Mouse (Mus musculus): ENCODE data around the gene 5031439G07Rik.
"Not testable (repeated sequence)": the region's sequence is repeated elsewhere in the genome, so short reads cannot be mapped to it uniquely, and the experiment has no call there.

Gene 5031439G07Rik

DNA sequence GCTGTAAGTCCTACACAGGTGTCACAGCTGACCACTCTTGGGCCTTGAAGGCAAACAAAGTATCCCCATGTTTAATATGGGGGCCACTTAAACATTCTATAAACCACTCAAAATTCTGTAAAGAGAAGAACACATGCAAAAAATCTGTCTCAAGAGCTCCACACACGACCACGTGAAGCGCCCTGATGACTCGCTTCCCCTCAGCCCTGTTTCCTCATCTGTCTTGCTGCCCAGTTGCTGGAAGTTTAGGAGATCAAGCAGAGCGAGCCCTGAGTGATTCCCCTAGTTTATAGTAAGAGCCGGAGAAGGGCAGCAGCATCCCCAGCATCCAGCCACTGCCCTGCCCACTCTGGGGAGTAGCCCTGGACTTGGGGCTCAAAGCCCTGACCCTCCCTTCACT lies 28.5 kb downstream of the 5031439G07Rik start:
- intact Hi-C loops (cut with DNase I) = no loop called here

DNA sequence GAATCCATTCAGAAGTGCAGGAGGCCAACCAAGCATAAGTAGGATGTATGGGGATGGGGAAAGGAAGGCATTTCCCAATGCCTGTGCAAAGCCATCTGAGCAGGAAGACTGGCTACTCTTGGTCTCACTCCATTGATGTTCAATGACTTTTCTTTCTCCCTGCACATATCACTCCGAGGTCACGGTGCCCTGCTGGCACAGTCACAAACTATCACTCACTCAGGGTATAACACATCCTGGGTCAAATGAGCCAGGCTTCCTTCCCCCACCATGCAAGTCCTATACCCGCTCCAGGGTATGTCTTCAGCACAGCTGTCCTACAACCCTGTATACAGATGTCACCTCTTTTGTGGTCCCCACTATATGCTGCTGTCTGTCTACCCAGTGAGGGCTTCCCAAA lies 30.0 kb downstream of the 5031439G07Rik start:
- intact Hi-C loops (cut with DNase I) = no loop called here

DNA sequence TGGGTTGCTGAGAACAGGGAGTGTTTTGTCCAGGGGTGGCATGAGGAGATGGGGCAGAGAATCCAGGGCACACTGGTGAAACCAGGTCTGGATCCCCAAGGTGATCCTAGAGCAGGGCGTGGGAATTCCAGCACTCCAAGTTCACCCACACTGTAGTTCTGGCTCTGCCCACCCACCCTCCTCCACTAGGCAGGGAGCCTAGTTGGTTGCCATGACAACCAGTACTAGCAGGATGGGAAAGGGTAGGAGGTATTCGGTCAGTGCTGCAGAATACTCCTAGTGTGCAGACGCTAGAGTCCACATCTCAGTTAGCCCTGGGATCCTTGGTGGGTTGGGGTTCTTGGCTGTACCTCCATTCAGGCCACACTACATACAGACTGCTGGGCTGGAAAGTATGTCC lies 30.5 kb downstream of the 5031439G07Rik start:
- intact Hi-C loops (cut with DNase I) = no loop called here

DNA sequence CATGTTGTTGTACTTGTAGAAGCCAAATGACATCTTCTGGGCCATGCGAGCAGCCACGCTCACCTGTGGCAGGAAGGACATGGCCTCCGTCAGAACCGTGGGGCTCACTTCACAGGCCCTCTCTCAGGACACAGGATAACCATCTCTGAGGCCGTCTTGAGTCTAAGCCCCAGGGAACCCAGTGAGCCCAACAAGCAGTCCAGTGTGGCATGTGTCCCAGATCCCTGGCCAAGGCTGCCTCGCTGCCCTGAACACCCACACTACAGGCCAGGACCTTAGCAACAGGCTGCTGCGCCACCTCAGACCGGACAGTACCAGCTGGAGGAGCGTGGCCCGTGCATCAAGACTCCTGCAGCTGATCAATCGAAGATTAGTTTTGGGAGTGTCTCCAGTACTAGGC lies 35.1 kb downstream of the 5031439G07Rik start:
- intact Hi-C loops (cut with DNase I) = no loop called here

DNA sequence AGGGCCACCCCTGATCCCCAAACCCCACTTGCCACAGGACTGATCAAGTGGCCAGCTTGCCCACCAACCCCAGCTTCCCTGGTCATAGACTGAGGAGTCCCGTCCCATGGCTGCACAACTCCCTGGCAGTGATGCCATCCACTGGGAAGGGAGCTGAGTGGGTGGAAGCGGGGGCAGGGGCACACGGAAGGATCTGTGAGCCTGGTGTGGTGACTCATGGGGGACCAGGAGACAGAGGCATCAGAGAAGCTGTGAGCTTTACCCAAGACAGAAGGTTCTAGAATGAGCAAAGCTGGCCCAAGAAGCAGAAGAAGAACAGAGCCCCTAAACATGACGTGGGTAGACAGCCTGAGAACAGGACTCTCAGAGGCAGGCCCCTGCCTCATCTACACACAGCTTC lies 38.3 kb downstream of the 5031439G07Rik start:
- intact Hi-C loops (cut with DNase I) = no loop called here

DNA sequence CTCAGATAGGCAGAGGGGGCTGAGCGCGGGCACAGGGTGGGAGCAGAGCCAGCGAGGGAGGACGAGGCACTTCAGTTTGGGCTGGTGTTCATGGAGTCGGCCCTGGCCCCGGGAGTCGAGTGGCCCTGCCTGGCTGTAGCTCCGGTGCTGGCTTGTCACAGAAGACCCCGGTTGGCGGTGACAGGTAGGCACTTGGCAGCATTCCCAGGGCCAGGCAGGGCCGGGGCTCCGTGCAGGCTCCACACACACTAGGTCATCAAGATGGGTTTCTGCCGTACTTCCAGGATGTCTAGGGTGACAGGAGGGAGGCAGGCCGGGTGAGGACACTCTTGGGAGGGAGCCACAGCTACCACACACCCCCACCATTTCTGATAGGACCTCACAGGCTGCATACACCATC lies 39.4 kb downstream of the 5031439G07Rik start:
- intact Hi-C loops (cut with DNase I) = no loop called here

DNA sequence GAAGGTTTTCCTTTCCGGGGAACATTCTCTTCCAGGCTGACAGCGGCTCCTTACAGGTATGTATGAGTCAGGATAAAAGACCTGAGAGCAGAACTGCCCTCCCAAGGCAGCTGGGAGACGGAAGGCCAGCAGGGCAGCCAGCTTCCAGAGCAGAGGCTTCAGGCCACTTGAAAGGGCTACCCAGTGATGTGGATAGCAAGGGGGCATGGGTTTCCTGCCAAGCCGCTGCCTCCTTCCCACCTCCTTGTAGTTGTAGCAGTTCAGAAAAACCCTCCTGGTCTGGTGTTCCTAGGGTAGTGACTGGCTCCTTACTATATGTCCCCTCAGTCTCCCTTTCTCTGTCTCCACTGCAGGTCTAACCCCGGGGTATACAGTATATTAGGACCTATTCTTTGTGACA lies 44.0 kb downstream of the 5031439G07Rik start:
- intact Hi-C loops (cut with DNase I) = no loop called here

DNA sequence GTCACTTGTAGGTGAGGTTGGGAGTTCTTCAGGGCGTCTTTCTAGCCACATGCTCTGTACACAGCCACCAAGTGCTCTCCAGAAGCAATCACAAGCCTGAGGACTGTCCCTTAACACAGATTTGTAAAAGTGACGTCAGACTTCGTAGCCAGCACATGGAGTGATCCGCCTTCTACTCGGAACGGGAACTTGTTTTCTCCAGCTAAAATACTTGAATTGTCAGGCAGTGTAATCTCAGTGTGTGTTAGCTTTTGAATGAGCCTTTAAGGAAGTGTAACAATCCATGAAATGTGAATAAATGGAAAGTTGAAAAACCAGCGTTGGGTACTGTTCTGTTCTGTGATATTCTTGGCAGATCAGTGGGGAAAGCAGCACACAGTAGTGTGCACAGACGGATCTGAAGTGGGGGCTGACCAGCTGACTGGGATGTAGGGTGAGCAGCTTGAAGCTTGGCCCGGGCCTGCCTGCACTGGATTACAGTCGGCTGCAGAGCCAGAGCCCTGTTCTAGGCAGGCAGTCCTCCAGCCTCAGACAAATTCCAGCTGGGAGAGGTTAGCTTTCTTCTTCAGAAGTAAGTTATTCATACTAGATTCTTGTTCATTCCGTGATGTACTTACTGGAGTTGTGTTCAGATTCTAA lies 45.6 kb downstream of the 5031439G07Rik start:
- intact Hi-C loops (cut with DNase I) = no loop called here

DNA sequence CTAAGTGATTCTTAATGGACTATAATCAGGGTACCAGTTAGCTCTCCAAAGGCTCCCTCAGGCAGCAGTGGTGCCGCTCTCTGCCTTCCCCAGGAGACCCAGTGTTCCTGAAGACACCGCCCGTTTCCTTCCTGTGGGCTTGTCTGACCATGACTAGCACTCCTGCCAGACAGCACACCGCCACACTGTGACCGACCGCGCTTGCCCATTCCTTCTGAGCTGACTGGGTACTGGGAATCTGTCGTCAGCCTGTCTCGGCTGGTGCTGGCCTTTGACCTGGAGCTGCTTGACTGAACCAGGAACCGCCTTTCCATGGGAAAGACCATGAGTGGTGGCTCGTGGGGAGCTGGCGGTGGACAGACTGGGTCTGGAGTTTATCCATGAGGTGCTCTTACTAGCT lies 48.2 kb downstream of the 5031439G07Rik start:
- intact Hi-C loops (cut with DNase I) = no loop called here

DNA sequence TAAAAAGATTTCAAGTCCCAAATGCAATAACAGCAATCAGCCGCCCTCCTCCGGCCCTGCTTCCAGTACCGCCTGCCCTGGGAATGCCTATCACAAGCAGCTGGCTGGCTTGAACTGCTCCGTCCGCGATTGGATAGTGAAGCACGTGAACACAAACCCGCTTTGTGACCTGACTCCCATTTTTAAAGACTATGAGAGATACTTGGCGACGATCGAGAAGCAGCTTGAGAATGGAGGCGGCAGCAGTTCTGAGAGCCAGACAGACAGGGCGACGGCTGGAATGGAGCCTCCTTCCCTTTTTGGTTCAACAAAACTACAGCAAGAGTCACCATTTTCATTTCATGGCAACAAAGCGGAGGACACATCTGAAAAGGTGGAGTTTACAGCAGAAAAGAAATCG lies 53.5 kb downstream of the 5031439G07Rik start:
- intact Hi-C loops (cut with DNase I) = loop anchor here (10.0 kb wide), 1 partner anchor 140 kb away; no protein-coding TSS in a partner anchor

DNA sequence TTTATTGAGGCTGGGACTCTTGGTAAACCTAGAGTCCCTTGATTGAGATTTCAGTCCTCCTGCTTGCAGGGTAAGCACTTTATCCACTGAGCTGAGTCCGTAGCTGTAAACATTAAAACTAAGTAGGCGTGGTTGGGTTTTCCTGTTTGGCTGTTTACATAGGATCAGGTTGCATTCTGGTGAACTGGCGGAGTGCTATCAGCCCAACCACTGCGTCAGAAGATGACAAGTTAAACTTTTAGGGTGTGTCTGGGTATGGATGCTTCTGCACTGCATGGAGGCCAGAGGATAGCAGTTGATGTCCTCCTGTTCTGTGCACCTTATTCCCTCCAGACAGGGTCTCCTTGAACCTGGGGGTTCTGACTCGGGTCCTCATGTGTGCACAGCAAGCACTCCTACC lies 56.0 kb downstream of the 5031439G07Rik start:
- intact Hi-C loops (cut with DNase I) = loop anchor here (10.0 kb wide), 1 partner anchor 142 kb away; no protein-coding TSS in a partner anchor

DNA sequence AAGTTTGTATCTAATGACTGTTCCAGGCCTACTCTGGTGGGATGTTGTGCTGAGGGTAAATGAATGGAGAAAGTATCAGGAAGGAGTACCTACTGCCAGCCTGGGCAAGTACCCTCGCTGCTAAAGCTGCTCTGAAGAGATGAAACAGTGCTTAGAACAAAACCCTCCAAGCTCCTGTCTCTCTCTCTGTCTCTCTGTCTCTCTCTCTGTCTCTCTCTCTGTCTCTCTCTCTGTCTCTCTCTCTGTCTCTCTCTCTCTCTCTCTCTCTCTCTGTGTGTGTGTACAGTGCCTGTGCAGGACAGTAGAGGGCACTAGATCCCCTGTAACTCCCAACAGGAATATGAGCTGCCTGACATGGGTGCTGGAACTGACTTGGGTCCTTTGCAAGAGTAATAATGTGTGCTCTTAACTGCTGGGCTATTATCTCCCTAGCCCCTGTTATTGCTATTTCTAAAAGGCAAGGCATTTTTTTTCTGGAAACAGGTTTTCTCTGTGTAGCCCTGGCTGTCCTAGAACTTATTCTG lies 62.8 kb downstream of the 5031439G07Rik start:
- intact Hi-C loops (cut with DNase I) = loop anchor here (5.0 kb wide), 1 partner anchor 62 kb away; the partner anchor contains the start of gene 5031439G07Rik

DNA sequence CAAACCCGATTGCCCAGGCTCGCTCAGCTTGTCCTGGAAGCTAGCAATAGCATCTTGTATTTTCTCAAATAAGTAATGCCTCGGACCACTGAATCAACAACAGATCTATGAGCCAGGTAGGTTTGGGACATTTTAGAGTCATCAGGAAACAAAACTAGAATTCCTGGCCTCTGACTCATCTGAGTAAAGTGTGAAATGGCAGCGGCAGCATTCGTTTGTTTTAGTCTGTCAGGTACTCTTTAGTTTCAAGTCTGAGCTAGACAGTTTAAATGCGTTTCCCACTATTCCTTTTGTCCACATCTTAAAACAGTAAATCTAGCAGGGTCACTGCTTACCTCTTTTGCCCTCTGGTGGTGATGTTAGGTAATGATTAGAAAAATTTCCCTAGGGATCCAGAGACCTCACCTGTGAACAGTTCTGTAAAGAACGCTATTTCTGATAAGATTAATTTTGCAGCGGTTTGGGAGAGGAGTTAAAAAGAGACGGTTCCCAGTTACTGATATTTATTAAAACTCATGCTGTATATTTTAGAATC lies 63.5 kb downstream of the 5031439G07Rik start:
- intact Hi-C loops (cut with DNase I) = loop anchor here (5.0 kb wide), 1 partner anchor 62 kb away; the partner anchor contains the start of gene 5031439G07Rik

DNA sequence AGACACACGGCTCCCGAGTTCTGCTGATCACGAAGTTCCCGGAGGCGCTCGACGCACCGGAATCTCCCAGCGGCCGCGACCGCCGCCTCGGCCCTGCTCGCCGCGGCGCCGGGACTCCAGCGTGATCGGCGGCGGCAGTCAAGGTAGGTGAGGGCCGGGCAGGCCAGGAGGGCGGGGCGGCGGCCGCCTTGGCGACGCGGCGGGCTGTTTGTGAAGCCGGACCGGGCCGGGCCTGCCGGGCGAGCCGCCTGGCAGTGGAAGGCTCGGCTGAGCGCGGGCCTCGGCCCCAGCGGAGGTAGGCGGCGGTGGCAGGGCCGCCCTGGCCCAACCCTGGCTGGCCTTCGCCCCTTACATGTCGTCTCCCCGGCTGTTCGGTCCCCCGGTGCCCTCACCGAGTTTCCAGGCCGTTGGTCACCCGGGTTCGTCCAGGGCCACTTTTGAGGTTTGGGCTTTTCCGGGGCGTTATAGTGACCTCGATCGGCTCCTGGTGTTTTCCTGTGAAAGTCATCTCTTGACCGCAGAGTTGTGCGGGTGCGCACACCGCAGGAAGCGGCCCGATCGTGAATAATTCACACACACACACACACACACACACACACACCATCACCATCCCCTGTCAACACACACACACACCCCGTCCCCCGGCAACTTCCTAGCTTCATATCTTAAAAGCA lies 64.7 kb downstream of the 5031439G07Rik start:
- intact Hi-C loops (cut with DNase I) = no loop called here

DNA sequence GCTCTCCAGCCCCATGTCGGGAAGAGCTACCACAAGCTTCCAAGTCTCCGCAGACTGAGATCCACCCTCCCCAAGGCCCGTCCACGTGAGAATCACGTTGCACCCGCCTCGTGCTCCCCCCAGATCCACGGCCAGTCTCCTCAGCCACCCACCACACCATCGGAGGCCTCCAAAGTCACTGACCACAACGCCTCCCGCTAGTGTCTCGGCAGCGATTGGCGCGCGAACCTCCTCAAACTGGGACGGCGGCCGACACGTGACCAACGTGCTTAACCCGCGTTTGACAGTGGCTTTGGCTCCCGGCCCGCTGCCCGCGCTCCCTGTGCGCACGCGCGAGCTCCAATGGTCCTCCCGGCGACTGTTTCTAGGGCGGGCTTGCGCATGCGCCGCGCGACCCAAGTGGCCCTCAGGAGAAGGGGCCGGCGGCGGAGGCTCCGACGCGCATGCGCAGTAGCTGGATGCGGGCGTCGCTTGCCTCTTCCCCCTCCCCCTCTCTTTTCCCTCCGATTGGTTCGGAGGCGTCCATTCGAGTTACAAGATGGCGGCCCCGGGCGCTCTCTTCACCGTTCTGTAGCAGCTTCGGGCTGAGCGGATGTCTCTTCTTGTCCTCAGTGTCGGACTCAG lies 65.4 kb downstream of the 5031439G07Rik start, which contains the start of gene Nup50:
Gene Nup50, plus strand, starts transcription at position 528 of the 624 bp plus-strand sequence.
- intact Hi-C loops (cut with DNase I) = no loop called here

DNA sequence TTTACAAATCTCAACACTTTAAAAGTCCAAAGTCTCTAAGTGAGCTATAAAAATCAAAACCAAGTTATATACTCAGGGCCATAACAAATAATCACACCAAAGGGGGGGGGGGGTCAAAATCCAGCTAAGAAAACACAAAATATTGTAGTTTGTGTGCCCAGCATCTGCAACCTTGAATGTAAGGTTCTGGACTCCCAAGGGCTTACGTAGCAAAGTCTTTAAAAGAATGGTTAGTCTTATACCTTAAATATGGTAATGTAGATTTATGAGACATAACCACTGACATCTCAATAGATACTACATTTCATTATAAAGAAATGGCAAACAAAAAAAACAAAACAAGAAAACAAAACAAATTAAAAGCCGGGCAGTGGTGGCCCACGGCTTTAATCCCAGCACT lies 68.4 kb downstream of the 5031439G07Rik start, which contains the start of gene Gm29666:
Gene Gm29666, minus strand, starts transcription at position 101 of the 400 bp plus-strand sequence.
- intact Hi-C loops (cut with DNase I) = no loop called here

DNA sequence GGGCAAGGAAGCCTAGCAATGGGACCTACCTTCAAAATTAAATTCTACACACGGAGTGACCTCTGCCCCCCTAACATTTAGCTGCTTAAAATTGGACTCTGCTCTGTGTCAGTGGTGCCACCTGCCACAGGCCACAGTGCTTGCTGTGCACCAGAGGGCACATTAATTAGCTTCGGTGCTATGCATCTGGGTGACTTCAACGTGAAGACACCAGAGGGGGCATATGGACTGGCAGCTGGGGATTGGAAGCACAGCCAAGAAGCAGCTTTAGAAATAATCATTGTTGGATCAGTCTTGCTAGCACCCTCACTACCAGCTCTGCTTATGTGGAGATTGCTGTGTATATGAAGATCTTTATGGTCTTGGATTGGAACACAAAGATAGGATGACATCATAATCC lies 75.2 kb downstream of the 5031439G07Rik start:
- intact Hi-C loops (cut with DNase I) = no loop called here

DNA sequence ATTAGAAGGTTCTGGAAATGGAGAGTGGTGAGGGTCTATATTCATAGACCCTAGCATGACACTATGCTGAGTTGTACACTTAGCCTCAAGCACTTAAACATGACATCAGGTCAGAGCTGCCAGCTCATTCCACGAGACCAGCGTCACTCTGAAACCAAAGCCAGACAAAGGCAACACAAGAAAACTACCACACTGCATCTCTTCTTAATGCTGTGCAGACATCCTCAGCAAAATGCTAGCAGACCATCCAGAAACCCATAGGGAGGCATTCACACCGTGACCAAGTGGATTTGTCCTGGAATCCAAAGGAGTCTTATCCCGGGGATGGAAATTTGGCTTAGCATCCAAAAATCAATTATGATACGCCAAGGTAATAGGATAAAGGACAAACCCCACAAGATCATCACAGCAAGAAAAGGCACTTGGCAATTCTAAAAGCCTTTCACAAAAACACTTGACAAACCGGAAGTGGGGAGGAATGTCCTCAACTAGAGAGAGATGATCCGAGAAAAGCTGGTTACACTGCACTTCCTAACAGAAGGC lies 84.4 kb downstream of the 5031439G07Rik start:
- intact Hi-C loops (cut with DNase I) = no loop called here

DNA sequence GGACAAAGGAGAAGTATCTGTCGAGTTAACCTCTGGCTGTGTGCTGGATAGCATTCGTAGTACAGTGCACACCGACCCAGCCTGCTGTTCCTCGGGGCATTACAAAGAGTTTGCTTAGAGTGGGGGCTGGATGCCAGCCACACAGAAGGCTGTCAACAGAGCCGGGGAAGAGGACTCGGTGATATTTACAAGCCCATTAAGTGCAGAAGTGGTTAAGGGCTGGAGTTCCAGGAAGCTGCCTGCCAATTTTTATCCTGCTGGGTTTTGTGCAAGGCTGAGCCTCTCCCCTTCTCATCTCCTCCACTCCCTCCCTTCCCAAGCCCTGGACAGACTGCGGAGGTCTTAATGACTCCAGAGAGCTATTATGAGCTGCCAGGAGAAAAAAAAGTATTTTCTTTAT lies 90.3 kb downstream of the 5031439G07Rik start:
- intact Hi-C loops (cut with DNase I) = no loop called here

DNA sequence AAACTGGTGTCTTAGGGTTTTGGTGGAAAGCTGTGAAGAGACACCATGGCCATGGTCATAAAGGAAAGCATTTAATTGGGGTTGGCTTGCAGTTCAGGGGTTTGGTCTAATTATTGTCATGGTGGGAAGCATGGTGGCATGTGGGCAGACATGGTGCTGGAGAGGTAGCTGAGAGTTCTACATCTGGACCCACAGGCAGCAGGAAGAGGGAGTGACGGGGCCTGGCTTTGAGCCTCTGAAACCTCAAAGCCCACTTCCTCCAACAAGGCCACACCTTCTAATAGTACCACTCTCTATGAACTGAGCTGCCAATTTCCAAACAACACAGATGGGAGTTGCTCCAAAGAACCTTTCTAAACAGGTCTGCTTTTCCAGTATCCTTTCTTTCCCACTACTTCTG lies 91.7 kb downstream of the 5031439G07Rik start:
- intact Hi-C loops (cut with DNase I) = no loop called here

DNA sequence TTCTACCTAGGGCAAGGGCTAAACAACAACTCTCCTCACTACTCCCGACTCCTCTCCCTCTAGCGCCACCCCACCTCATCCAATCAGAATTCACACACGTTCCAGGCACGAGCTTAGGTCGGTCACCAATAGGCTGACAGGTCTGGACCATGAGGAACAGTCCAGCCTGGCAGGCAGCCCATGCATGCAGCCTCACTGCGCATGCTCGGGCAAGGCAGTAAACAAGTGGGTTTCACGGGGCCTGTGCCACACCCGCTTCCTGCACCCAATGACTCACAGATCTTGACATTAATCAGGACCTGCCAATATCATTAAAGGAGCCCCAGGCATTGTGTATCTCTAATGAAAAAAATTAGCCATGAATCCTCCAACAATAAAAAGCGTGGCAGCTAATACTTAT lies 92.1 kb downstream of the 5031439G07Rik start:
- intact Hi-C loops (cut with DNase I) = not testable (repeated sequence)

All from adrenal gland (tissue).